Mouse (Mus musculus) left cerebral cortex, adult 11 months (tissue): ENCODE measurements around the gene Gramd1b.

Source experiments
- DNase-seq: peaks from one replicate; pipeline ENCODE4 v3.0.0; 2022; ENCODE audit warnings: low spot score

The Gramd1b gene

DNA sequence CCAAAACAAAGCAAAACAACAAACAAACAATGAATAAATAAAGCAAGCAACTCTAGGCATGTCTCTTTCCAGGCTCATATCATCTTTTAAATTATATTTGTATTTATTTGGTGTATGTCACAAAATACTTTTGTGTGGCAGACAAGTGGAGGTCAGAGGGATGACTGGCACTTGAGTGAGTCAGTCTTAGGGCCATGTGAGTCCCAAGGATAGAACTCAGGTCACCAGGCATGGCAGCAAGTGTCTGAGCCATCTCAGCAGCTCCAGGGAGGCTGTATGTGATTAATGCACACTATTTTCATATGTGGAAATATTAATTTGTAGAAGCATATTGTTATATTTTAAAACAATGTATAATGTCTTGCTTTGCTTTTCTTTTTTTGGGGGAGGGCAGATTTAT, 106.3 kb downstream of the Gramd1b start:
- DNase-seq: no peak

DNA sequence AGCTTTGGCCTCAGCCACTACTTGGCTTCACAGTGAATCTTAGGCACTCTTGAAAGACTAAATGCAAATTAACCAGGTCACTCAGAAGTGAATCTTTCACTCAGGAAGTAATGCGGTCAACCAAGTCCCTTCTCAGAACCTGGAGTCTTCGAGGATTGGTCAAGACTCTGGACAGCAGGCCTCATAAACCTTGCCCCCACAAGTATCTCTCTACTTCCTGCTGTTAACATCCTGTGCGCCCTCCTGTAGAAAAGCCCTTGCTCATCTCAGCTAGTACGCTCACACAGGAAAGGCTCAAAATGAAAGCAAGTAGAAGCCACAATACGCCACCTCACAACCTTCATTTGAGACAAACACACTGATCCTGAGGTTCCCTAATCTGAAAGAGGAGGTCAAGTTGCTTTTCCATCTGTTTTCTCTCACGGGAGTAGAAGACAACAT, 107.7 kb downstream of the Gramd1b start:
- DNase-seq: no peak

DNA sequence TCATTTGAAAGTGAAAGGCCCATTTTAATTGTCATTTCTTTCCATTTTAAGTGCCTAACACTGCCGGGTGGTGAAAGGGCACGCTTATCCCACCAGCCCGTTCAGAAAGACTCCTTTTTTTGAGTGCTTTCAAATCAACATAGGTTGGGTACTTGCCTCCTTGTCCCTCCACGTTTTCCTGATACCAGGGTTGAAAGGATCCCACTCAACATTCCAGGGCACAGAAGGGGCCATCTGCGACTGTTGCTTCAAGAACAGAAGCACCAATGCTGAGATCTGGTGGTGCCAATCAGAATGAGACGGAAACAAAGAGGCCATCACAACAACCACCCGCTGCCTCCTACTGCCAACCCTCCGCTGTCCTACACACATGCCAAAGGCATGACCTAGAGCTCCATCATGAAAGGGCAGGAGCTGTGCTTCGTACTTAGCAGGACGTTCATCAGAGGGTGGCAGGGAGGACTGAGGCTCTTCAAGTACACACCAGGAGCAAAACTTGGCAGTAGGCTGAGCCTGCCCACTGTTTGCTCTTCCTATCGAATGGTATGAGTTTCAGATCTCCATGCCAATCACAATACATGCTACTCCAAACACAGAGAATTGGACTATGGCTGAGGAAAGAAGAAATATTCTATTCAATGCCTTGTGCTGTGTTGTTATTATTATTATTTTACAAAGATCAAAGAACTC, 108.7 kb downstream of the Gramd1b start:
- DNase-seq: no peak

DNA sequence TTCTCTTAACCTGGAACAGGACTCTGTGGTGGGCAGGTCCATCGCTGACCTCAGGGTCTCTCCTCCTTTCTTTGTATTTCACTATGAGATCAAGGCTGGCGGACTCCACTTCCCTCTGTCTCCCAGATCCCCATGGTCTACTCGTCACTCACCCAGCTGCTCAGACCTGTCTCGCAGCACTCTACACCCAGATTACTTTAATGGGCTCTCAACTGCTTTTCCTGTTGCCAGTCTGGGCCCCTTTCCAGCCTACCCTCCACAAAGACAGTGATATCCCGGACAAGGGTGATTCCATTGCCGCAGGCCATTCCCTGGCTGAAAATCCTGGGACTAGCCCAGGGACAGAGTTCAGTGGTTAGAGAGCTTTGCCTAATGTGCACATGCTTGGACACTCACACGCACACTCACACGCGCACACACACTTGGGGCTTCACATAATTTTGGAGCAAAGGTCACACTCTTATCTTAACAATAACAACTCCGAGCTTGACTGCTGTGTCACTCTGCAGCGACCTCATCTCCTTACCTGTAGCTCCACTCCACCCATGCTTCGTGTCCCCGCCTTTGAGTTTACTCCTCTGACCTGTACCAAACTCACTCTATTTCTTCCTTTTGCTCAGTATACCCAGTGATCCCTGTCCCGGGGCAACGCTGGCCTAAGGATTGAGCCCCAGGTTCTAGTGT, 110.4 kb downstream of the Gramd1b start:
- DNase-seq: no peak

DNA sequence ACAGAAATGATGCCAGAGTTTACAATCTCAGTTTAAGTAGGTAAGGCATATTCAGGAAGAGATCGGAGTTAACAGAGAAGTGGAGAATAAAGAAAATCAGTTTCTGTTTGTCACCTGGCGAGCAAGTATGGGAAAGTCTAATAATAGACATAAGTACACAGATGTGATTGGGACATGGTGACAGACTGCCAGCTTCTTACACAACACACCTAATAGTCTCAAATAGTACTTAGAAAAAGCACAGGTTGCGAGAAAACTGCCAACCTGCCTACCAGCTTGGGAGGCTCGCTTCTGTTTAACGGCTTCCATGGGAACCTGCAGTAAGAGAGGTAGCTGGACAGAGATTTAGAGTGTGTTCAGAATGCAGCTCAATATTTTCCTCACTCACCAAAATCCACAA, 112.4 kb downstream of the Gramd1b start:
- no peak for DNase-seq

- no peak for DNase-seq
Observed at GRCm38 (mm10) chr9:40416150-40416549, 115.0 kb downstream of the Gramd1b start.

DNA sequence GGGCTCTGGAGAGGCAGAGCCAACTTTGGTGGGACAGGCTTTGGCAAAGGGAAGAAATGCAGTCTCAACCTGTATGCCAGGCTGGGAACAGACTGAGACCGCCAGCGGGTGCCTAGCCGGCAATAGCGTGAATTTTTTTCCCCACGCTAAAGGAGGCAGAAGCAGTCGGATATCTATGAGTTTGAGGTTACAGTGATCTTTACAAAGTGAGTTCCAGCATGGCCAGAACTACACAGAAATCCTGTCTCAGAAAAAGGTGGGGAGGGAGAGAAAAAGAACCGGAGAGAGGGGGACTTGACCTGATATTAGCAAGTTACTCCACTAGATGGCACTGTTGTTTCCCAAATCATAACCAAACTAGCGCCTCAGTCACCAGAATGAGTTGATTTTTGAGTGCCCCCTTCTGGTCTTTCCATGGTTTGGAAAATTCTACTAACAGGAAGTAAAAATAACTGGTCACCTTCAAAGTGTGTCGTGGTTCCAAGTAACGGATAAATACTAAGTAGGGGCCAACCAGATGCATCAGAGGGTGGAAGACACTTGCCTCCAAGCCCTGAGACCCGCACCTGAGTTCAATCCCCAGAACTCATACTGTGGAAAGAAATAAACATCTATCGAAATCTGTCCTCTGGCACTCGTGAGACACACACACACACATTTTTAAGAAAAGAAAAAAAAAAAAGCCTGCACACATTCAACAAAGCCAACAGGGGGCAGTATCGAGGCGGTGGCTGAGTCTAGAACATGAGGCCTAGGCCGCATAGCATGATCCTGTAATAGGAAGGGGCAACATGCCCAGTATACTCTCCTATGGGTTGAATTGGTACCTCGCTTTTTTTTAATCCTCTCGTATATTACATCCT, 116.0 kb downstream of the Gramd1b start:
- DNase-seq: peak; percentile 81

- DNase-seq: no peak
Observed at GRCm38 (mm10) chr9:40414498-40414903, 116.7 kb downstream of the Gramd1b start.

DNA sequence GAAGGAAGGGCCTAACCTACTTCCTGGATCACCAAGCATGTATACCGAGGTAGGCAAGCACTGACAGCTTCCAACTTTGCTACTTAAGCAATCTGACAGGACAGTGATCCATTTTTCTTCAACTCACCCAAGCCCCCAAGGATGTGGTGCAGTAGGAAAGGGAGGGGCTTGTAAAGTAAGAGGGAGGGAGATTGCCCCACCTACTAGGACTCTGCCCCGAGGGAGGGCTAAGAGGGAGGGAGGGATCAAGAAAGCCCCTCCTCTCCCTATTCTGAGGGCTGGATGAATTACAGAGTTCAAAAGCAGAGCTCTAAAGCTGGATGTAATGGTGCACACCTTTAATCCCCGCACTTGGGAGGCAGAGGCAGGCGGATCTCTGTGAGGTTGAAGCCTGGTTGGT, 117.6 kb downstream of the Gramd1b start:
- no peak for DNase-seq

- DNase-seq: no peak
Observed at GRCm38 (mm10) chr9:40412931-40413330, 118.3 kb downstream of the Gramd1b start.

DNA sequence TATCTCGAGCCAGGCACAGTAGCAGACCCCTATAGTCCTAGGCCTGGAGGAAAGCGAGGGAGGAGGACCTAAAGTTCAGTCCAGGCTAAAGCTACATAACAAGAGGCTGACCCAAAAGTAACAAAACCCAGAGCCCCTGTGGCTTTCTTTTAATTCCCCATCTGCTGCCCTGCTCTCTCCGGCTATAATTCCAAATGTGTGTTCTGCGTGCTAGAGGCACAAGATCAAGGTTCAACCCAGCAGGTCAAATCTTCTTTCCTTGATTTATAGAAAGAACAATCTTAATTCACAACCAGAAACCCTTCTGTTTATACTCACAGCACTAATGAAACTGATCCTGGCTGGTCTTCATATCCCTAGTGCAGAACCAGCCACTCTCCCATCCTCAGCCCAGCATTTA, 118.9 kb downstream of the Gramd1b start:
- no peak for DNase-seq

DNA sequence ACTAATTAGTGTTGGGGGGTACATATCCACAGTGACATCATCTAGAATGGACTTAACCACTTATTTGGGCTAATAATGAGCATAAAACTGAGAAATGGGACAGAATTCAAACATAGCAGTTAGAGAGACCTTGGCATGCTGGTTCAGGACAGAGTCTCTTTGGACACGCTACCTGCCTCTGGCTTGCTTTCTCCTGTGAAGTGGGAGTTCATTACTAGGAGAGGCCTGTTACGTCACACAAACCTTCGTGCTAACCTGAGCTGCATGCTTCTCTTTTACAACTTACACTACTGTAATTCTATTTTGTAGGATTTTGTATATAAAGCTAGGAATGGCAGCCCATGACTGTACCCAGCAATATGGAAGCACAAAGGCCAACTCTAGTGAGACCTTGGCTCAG, 120.3 kb downstream of the Gramd1b start:
- DNase-seq: no peak

DNA sequence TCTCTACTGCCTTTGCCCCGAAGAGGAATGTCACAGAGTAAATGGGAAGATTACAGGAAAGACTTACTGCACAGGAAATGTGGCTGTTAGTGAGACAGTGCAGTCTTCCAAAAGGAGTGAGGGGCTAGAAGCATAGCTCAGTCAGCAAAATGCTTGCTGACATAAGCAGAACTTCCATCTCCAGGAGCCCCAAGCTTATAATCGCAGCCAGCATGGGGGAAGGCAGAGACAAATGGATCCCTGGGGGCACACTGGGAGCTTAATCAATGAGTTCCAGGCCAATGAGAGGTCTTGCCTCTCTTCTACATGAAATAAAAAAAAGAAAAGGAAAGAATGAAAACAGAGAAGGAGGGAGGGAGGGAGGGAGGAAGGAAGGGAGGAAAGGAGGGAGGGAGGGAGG, 122.1 kb downstream of the Gramd1b start:
- DNase-seq: no peak

DNA sequence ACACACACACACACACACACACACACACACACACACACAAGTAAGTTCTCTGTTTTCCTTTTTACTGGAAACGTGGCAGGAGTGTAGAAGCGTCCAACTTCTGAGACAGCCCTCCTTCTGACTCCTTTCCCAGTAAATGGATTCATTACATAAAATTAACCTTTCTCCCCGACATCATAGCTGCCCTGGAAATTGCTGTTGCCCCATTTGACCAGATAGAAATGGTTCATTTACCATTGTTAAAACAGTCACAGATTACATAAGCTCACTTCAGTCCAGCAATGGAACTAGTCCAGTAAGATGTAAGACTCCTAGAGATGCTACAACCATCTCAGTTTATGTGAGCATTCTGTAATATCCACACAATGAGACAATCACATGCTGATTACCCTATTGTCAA, 122.8 kb downstream of the Gramd1b start:
- DNase-seq: no peak

DNA sequence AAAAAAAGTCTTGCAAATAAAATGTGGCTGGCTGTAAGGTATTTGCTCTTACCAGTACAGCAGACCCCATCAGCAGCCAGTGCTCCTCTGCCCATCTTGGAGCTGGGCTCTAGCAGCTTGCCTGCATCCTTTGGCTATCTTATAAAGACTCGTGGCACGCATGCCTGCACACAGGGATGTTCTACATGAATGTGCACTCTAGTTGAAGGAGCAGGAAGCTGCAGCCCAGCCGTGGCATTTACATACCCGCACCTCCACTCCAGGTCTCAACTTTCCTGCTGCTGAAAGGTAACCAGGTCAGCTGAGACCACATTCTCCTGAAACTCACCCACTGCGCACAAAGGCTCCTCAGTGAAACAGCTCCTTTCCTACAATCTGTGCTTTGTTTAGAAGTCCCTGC, 123.3 kb downstream of the Gramd1b start:
- DNase-seq: no peak

- no peak for DNase-seq
Observed at GRCm38 (mm10) chr9:40405804-40406203, 125.4 kb downstream of the Gramd1b start.

DNA sequence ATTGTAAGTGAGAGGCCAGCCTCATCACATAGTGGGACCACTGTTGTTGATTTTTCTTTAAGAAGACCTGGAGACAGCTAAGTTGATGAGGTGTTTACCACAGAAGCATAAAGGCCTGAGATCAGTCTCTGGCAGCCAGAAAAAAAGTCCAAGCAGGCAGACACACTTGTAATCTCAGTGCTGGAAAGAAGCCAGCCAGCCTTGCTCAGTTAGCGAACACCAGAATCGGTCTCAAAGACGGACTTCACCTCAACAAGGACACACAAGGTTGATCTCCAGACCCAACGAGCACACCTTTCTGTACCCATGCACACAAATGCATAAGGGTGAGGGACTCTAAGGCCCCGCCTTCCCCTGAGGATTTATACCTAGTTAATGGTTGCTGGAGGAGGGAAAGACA, 125.9 kb downstream of the Gramd1b start:
- no peak for DNase-seq

DNA sequence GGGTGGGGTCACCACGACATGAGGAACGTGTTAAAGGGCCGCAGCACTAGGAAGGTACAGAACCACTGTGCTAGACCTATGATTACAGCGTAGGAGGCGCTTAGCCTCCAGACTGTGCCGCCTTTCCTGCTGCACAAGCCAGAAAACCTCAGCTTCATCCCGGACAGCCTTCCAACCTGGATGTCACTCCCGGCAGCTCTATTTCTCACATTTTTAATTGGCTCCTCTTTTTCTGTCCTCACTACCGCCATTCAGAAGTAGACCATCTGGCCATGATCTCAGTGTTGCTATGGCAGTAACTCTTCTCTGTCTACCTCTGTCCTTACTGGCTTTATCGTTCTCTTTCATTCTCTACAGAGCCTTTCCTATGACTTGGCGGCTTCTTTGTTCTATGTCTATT, 126.5 kb downstream of the Gramd1b start:
- DNase-seq: no peak

DNA sequence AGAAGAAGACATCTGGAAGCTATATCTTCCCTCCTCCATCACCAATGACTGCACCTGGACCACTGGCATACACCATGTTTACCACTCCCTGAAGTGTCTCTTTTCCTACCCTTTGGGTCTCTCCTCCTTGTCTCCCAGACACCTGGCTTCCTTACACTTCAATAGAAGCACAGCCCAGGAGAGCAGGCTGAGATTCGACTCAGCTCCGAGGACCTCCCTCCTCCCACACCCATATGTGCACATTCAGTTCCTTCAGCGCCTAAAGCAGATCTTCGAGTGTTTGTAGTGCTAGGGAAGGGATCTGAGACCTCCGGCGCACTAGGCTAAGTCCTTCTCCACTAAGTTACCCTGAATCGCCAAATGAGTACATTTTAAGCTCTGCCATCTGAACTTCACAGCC, 127.4 kb downstream of the Gramd1b start:
- DNase-seq: no peak

DNA sequence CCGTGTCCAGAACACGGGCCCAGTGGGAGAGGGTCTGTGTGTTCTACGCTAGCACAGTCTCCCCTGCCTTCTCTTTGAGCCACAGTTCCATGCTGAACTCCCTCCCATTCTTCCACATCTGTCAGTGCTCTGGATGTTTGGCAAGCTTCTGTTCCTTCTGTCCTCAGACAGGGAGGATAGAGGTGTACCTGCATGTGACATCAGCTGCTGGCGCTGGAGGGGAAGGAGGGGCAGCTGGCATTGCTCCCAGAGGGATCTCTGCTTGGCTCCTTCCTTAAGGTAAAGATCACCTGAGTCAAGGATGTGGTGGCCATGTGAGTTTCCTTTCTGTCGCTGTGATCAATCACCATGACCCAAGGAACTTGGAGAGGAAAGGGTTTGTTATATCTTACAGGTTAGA, 129.4 kb downstream of the Gramd1b start:
- no peak for DNase-seq

GRCm38 (mm10) chr9:40400854-40401253, 130.3 kb downstream of the Gramd1b start:
- no peak for DNase-seq

DNA sequence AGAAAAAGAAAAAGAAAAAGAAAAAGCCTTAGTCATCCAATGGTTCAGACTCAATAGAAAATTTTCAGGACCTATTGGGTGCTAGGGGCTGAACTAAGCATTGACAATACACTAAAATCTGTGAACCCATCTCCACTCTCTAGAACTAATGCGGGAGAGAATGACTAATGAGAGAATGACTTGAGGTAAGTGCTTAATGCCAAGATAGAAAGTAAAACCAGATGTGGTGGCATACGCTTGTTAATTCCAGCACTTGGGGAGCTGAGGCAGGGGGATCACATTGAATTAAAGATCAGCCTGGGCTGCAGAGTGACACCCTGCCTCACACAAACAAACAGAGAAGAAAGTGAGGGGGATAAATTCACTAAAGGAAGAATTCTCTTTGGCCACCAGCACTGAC, 131.0 kb downstream of the Gramd1b start:
- no peak for DNase-seq

- no peak for DNase-seq
Observed at GRCm38 (mm10) chr9:40399359-40399932, 131.7 kb downstream of the Gramd1b start.
